Mouse (Mus musculus) MEL (cell line): ENCODE results near the gene Arhgap42. TPM values are rescaled to one million over a fixed set of nuclear protein-coding genes. Genes with fewer than 3 reads are reported as not detected.

Experiments
- DNase-seq: peaks from one replicate; pipeline ENCODE4 v3.0.0; 2011; ENCODE audit warnings: low read depth, low spot score
- H3K27ac ChIP-seq: 2 replicates; pipeline ENCODE4 v1.5.1; 2012; ENCODE audit warnings: low read depth, mild to moderate bottlenecking, control low read depth, low read length, moderate library complexity; ENCODE audit not compliant: control insufficient read depth
- H3K27me3 ChIP-seq, 2 experiments: fragments of 150-350 bp in 1 of 2; sonication (generic) in 1 of 2; 2 replicates each; pipeline ENCODE4 v1.6.1; 2012; ENCODE audit warnings: low read length in 2 of 2, mild to moderate bottlenecking in 2 of 2, improper control_type of control experiment in 1 of 2, moderate library complexity in 1 of 2; ENCODE audit not compliant: insufficient read depth in 2 of 2, control insufficient read depth in 1 of 2
- H3K36me3 ChIP-seq, 2 experiments: 2 replicates each; pipeline ENCODE4 v1.6.1; 2012 to 2014; ENCODE audit warnings: low read length in 2 of 2, improper control_type of control experiment in 1 of 2, inconsistent platforms in 1 of 2, mild to moderate bottlenecking in 1 of 2; ENCODE audit not compliant: insufficient read depth in 2 of 2, control insufficient read depth in 1 of 2
- H3K4me1 ChIP-seq, 2 experiments: fragments of 150-350 bp in 1 of 2; sonication (generic) in 1 of 2; 2 replicates each; pipeline ENCODE4 v1.6.1; 2012; ENCODE audit warnings: low read length in 2 of 2, improper control_type of control experiment in 1 of 2, mild to moderate bottlenecking in 1 of 2; ENCODE audit not compliant: insufficient read depth in 2 of 2, control insufficient read depth in 1 of 2
- H3K4me3 ChIP-seq, 2 experiments: fragments of 150-350 bp in 1 of 2; sonication (generic) in 1 of 2; 2 replicates each; pipeline ENCODE4 v1.5.1; 2012; ENCODE audit warnings: low read depth in 2 of 2, low read length in 2 of 2, mild to moderate bottlenecking in 2 of 2, moderate library complexity in 2 of 2, control low read depth in 1 of 2, improper control_type of control experiment in 1 of 2; ENCODE audit not compliant: control insufficient read depth in 1 of 2, insufficient read depth in 1 of 2
- H3K79me2 ChIP-seq: 2 replicates; pipeline ENCODE4 v1.6.1; 2012; ENCODE audit warnings: mild to moderate bottlenecking, low read length, moderate library complexity; ENCODE audit not compliant: control insufficient read depth, poor library complexity, insufficient read depth
- H3K9ac ChIP-seq: 2 replicates; pipeline ENCODE4 v1.6.1; 2012; ENCODE audit warnings: low read depth, mild to moderate bottlenecking, control low read depth, low read length, moderate library complexity; ENCODE audit not compliant: control insufficient read depth, poor library complexity, severe bottlenecking
- H3K9me3 ChIP-seq: fragments of 150-350 bp; sonication (generic); replicated peaks from 2 replicates; pipeline ENCODE4 v1.6.1; 2012; ENCODE audit warnings: mild to moderate bottlenecking, low read length, improper control_type of control experiment, moderate library complexity; ENCODE audit not compliant: insufficient read depth
- CHD1 ChIP-seq: IDR thresholded peaks from 2 replicates; pipeline ENCODE4 v1.6.1; 2012; ENCODE audit warnings: low read depth, mild to moderate bottlenecking, inconsistent platforms, low read length, improper control_type of control experiment
- HCFC1 ChIP-seq: IDR thresholded peaks from 2 replicates; pipeline ENCODE4 v1.6.1; 2012; ENCODE audit warnings: low read depth, mild to moderate bottlenecking, inconsistent platforms, low read length, improper control_type of control experiment, moderate library complexity
- JUND ChIP-seq: IDR thresholded peaks from 2 replicates; pipeline ENCODE4 v1.6.1; 2011; ENCODE audit warnings: low read depth, mild to moderate bottlenecking, improper control_type of control experiment, low read length
- MAZ ChIP-seq: IDR thresholded peaks from 2 replicates; pipeline ENCODE4 v1.6.1; 2012; ENCODE audit warnings: low read depth, mild to moderate bottlenecking, inconsistent platforms, low read length, improper control_type of control experiment
- MXI1 ChIP-seq: IDR thresholded peaks from 2 replicates; pipeline ENCODE4 v1.6.1; 2011; ENCODE audit warnings: mild to moderate bottlenecking, low read depth, low read length, improper control_type of control experiment
- NRF1 ChIP-seq: IDR thresholded peaks from 2 replicates; pipeline ENCODE4 v1.6.1; 2014; ENCODE audit warnings: low read depth, mild to moderate bottlenecking, inconsistent platforms, low read length, improper control_type of control experiment, moderate library complexity; ENCODE audit not compliant: poor library complexity, insufficient read depth, severe bottlenecking
- SMC3 ChIP-seq: IDR thresholded peaks from 2 replicates; pipeline ENCODE4 v1.6.1; 2011; ENCODE audit warnings: low read depth, low read length, improper control_type of control experiment
- TBP ChIP-seq: IDR thresholded peaks from 2 replicates; pipeline ENCODE4 v1.8.0; 2011; ENCODE audit warnings: low read depth, low read length, improper control_type of control experiment
- UBTF ChIP-seq: IDR thresholded peaks from 2 replicates; pipeline ENCODE4 v1.6.1; 2012; ENCODE audit warnings: low read depth, mild to moderate bottlenecking, inconsistent platforms, low read length, improper control_type of control experiment, moderate library complexity, borderline replicate concordance; ENCODE audit not compliant: insufficient read depth
- ZC3H11A ChIP-seq: IDR thresholded peaks from 2 replicates; pipeline ENCODE4 v1.6.1; 2012; ENCODE audit warnings: low read depth, mild to moderate bottlenecking, inconsistent platforms, low read length, improper control_type of control experiment
- ZNF384 ChIP-seq: IDR thresholded peaks from 2 replicates; pipeline ENCODE4 v1.6.1; 2012; ENCODE audit warnings: low read depth, mild to moderate bottlenecking, inconsistent platforms, low read length, improper control_type of control experiment
- polyA plus RNA-seq, 2 experiments: library from polyadenylated mRNA; stranded (reverse) in 1 of 2; unstranded in 1 of 2; fragments of >175 nt in 1 of 2; fragments of >200 nt in 1 of 2; gene quantifications; 2 replicates each; pipeline versions ENCODE4 v1.2.1 to v1.2.4; 2012; ENCODE audit warnings: low replicate concordance in 2 of 2, low read depth in 1 of 2; ENCODE audit not compliant: insufficient read length in 2 of 2, insufficient read depth in 1 of 2, missing spikeins in 1 of 2
- total RNA-seq: library from RNA; depleted of rRNA; stranded (reverse); fragments of 300-350 nt; gene quantifications from 2 replicates; pipeline ENCODE4 v1.2.3, GENCODE M21; 2012

Gene Arhgap42
- total and polyA plus RNA-seq, 3 experiments: not detected

DNA sequence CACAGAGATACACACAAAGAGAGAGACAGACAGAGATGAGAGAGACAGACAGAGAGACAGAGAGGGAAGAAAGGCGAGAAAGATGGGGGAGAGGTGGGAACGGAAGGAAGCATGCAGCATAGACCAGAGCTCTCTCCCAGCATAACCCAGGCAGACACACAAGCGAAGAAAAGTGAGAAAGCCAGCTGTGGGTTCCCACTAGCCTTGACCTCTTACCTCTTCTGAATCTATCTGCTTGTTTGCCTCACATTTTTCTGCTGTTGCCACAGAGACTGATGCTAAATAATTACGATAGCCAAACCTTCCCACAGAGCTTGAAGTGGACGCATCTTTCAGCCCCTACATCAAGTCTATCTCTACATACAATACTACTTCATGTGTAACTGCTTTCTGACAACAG is 24.1 kb downstream of the Arhgap42 start:
- Histone ChIP-seq H3K9ac (no peak overlapping the region), H3K36me3 (no peaks in the 10 kb centered on the region), H3K4me3 (no peak overlapping the region), H3K27me3 (no peaks in the 10 kb centered on the region), H3K79me2 (no peaks in the 10 kb centered on the region), H3K4me1 (no peaks in the 10 kb centered on the region), H3K9me3 (no peaks in the 10 kb centered on the region), H3K27ac (no peak overlapping the region)
- DNase-seq: no peak
- TF ChIP-seq MAZ: no peak
- TF ChIP-seq JUND: no peak
- TF ChIP-seq CHD1: no peak
- no peak for TF ChIP-seq UBTF
- TF ChIP-seq ZNF384: no peak
- no peak for TF ChIP-seq MXI1
- no peak for TF ChIP-seq TBP
- TF ChIP-seq HCFC1: no peak

DNA sequence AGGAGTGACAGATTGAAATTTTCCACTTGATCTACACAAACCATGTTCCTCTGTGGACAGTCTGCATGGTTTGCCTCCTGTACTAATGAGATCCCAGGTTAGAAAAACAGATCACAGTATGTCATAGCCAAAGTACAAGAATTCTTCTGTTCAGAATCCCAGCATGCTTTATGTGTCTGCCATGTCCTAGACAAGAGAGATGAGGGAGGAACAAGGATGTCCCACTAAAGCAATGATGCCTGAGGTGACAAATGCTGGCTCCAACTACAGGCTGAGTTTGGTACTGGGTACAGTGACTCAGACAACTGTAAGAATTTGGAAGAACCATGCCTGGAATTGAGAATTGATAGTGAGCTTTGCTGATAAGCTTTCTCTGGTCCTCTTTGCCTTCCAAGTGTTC is 24.6 kb downstream of the Arhgap42 start:
- Histone ChIP-seq H3K9ac (no peak overlapping the region), H3K27me3 (no peaks in the 10 kb centered on the region), H3K9me3 (no peaks in the 10 kb centered on the region), H3K36me3 (no peaks in the 10 kb centered on the region), H3K79me2 (no peaks in the 10 kb centered on the region), H3K27ac (no peak overlapping the region), H3K4me1 (no peaks in the 10 kb centered on the region), H3K4me3 (no peak overlapping the region)
- no peak for TF ChIP-seq HCFC1
- TF ChIP-seq SMC3: no peak
- no peak for DNase-seq

DNA sequence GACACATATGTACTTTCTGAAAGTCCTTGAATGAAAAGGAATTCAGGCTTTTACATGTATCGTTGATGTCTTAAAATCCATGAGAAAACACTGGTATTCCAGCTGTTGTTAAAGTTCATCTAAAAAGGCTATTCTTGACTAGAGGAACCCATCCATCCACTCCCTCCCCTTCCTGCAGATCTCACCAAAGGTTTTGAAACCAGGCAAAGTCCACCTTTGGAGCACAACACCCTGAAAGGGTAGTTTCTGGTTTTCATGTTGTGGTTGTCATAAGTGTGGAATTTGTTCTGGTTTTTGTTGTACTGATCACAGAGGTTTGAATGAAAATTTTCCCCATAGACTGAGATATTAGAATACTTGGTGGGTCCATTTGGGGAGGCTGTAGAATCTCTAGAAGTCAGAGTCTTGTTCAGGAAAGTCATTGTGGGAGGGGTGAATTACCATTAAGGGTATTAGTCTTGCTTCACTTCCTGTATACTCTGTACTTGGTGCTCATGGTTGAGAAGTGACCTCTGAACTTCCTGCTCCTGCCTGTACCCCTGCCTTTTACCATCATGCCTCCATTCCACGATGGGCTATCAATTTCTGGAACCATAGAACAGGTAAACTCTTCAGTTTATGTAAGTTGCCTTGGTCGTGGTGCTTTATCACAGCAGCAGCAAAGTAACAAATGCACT is 27.4 kb downstream of the Arhgap42 start:
- Histone ChIP-seq H3K79me2 (no peaks in the 10 kb centered on the region), H3K27ac (no peak overlapping the region), H3K9me3 (no peaks in the 10 kb centered on the region), H3K36me3 (no peaks in the 10 kb centered on the region), H3K27me3 (no peaks in the 10 kb centered on the region), H3K4me1 (no peaks in the 10 kb centered on the region), H3K4me3 (no peak overlapping the region), H3K9ac (no peak overlapping the region)
- TF ChIP-seq ZC3H11A: no peak
- TF ChIP-seq NRF1: no peak
- no peak for DNase-seq
